Mouse (Mus musculus) Muller cell, postnatal 12 days (primary cell): ENCODE measurements at regions not wholly inside any gene's neighbourhood (a gene's known extent, or its start where the extent isn't known, plus 50 kb on each side); places are given as distances from the start of the nearest gene placed in this dataset.
A peak's percentile ranks its signal among the peaks of the same experiment; 100 is the strongest.
"Not testable (repeated sequence)": the region's sequence is repeated elsewhere in the genome, so short reads cannot be mapped to it uniquely, and the experiment has no call there.

Source experiments
- DNase-seq: peaks from one replicate; pipeline ENCODE4 v3.0.0-alpha.2; 2015; ENCODE audit errors: inconsistent ontology term

DNA sequence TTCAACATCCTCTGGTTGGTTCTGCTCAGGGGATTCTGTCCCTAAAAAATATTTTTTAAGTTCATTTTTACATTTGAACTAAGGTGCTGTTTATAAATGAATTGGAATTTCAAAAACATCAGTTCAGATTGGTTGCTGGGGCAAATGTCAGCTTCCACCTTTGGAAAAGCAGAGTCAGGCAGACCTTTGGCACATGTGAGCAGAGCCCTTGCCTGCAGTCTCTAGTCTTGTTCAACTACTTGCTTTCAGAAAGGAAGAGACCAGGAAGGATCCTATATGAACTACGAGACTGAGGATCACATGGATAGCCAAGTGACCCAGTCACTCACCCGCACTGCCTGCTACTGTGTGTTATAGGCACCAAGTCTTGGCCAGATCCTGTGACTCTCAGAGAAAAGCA, 82.5 kb upstream of the Tbl1xr1 start:
- no peak for DNase-seq

DNA sequence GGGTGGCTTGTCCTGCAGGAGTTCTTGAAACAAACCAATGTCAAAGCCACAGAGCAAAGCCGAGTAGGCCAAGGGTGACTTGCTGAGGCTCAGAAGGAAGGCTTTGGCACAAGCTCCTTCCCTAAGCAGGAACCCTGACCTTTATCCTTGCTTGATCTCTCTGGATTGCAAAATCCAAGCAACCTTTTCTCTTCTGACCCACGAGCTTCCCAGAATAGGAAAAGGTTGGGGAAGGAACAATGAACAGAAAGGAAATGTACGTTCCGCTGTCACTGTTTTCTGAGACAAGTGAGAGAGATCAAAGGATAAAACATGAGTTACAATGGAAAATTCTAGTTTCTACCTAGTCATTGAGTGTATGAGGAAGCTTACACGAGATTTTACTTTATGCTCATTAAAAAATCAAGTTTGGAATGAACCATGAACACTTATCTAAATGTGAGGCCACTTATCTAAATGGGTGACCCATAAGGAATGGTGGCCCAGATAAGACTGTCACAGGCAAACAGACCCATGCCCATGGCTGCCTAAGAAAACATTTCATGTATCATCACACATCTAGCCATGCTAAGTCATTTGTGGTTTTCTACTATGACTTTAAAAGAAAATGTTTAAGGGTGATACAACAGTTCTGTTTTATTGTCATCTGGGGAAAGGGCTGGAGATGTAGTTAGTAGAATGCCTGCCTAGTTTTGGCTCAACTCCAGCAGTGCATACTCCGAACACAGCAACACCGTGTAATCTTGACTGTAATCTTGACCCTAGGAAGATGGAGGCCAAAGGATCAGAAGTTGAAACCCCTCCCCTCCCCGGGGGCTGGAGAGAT, 80.7 kb upstream of the Tbl1xr1 start:
- no peak for DNase-seq

DNA sequence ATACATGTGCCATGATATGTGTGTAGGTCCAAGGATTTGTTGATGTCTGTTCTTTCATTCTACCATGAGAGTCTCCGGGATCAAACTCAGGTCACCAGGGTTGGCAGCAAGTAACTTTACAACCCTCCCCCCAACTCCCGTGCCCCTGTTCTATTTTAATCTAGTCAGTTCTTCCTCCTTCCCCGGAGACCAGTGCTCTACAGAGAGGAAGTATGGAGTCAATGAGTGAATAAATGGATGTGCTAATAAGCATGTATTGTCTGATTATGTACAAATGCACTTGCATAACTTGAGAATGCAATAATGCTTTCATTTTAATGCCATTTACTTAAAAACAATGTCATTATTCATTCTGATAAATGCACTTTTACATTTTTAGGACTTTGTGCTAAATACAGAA, 79.1 kb upstream of the Tbl1xr1 start:
- no peak for DNase-seq

DNA sequence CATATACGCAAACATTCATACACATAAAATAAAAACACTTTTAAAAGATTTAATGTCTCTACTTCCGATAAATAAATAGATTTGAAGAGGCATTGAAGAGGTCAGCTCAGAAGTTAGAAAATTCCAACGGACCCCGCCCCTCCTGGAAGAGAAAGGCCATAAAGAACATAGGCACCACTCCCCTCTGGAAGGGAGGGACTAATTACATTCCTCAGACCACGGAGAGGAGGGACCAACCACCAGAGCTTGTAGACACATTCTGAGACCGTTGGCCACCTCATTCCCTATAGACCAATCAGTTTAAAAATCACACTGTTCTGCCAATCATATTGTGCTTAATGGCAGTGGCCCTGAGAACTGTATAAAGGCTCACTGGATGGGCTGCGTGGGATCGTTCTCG, 71.0 kb upstream of the Tbl1xr1 start:
- no peak for DNase-seq

DNA sequence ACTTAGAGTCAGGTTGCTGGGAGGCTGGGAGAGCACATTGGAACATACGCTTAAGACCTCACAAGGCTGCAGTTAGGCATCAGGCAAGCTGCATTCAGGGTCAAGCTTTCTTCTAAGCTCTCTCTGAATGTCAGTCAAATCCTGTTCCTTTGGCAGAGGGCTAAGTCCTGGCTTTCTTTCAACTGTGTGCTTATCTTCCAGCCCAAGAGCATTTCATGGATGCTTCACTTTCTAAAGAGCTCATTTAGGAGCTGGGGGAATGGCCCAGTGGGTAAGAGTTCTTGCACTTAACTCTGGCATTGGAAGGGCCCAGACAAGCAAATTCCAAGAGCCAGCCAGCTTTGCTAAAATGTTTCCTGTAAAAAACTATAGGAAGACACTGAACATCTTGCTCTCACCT, 70.3 kb upstream of the Tbl1xr1 start:
- peak; percentile 43 for DNase-seq

DNA sequence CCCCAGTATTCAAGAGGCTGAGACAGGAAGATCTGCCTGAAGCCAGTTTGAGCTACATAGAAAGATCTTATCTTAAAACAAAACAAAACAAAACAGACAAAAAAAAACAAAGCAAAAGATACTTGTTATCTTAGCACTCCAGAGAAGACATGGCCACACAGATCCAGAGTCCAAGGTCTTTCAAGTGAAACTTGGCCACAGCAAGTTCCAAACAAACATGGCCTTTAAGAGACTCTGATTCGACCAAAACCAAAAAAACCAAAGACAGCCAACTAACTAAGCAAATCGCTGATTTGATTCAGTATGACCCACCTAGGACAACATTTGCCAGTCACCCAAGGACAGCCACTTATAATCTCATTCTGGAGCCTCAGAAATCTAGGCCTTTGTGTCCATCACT, 69.8 kb upstream of the Tbl1xr1 start:
- DNase-seq: no peak

DNA sequence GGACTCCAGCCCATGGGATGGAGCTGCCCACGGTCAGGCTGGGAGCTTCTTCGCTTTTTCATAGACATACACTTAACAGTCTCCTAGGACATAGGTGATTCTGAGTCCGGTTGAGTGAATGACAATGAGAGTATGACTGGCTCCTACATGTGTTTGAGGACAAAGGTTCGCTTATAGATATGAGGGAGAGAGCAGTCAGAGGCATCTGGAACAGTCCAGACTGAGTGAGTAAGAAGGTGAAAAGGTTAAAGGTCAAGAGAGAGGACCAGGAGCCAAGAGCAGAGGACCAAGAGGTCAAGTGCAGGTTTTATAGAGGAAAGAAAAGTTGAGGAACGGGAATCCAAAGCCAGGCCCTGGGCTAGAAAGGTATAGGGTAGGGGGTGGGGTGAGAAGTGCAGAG, 68.7 kb upstream of the Tbl1xr1 start:
- DNase-seq: no peak

DNA sequence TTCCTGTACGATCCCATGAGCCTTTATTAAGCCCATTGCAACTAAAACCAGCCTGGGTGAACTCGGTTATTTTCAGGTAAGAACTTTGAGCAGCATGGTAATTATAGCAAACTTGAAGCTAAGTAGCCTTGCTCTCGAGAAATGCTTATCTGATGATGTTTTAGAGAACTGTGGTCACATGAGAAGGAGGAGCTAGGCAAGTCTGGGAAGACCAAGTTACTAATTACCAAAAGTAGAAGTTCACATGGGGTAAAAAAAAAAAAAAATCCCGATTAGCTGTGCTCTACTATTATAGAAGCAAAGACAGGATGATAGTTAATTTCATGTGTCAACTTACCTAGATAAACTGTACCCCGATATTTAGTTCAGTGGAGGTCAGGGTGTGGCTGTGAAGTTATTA, 68.0 kb upstream of the Tbl1xr1 start:
- DNase-seq: no peak

DNA sequence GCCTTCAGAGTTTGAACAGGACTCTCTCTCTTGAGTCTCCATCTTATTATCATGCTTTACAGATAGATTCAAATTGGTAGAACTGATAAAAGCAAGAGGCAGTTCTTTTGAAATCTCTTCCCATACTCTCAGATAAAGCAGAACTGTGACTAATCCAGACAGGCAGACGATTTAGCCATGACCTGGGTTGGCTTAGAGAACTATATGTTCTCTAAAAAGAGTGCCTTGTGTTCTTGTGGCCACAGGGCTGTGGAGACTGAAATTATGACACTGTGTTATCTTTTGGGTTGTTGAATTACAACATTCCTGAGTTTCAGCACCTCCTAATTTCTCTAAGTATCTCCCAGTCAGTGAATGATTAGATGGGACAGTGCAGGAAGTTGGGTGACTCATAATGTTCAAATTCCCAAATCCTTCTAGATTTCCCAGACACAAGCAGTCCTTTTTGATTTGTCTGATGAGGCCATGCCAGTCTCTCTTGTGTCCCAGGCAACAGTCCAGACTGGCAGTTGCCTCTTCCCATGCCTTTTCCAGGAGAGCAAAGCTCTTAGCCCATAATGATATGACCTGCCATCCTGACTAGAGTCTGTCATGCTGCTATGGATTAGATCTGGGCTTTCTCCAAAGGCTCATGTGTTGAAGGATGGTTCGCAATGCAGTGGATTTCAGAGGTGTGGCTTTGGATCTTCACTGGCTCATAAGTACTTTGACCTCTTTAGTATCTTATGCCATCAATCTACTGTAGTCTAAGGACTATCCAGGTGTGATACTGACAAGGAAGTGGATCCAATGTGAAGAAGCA, 66.4 kb upstream of the Tbl1xr1 start:
- peak; percentile 87 for DNase-seq

DNA sequence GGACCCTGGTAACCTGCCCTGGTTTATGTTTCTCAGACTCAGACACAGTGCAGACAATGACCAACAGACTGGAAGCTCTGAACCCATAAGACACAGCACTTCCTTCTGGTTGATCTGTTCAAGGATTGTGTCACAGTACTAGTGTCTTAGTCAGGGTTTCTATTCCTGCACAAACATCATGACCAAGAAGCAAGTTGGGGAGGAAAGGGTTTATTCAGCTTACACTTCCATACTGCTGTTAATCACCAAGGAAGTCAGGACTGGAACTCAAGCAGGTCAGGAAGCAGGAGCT, 65.8 kb upstream of the Tbl1xr1 start:
- DNase-seq: not testable (repeated sequence)

DNA sequence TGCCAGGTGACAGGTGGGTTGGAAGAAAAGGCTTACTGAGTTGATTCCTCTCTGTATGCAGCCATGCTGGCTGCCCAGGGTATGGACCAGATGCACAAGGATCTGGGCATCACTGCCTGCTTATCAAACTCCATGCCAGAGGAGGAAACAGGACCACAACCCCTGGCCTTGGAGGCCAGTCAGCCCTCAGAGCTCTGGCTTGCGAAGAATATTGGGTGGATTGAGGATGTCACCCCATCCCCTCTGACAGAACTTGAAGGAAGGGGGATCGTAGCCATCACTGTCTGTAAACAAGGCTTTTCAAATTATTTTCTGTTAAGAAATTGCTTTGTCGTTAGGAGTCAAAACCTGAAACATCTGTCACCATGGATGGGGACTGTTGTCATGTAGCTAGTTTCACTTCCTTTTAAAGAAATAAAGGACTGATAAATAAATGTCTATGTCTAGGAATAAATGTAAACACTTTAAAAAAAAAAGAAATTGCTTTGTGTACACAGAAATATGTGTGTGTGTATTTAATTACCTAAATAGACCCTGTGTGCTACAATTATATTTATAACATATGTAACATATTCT, 55.0 kb upstream of the Tbl1xr1 start:
- no peak for DNase-seq

DNA sequence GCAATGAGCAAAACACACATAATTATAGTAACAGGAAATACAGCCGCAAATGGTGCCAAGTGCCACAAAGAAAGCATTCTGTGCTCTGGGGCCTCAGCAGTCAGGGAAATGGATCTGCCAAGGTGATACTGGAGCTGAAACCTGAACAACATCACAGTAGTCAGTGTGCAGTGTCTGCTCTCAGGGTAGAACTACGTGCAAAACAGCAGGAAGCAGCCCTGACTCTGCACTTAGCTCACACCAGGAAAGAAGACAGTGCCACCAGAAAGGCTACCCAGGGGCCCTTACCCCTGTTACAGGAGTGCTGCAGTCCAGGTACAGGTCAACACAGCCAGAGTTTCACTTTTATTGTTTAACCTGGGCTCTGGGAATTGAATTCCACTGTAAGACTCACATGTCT, 54.0 kb upstream of the Tbl1xr1 start:
- DNase-seq: no peak

DNA sequence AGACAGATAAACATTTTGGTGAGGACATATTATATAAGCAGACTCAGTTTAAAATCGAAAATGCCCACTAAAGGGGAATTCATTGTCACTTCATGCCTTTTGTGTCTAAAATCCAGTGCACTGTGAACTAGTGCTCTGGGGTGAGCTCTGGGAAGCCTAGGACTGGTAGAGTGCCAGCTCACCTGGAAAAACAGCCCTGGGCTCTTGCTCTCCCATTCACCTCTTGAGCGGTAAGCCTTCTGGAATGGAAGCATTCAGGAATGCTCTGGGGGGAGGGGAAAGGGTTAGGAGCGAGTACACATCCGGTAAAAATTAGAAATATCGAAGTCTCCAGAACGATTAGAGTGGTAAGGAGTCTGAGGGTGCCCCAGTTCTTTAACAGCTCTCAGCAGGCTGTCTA, 53.4 kb upstream of the Tbl1xr1 start:
- DNase-seq: no peak

DNA sequence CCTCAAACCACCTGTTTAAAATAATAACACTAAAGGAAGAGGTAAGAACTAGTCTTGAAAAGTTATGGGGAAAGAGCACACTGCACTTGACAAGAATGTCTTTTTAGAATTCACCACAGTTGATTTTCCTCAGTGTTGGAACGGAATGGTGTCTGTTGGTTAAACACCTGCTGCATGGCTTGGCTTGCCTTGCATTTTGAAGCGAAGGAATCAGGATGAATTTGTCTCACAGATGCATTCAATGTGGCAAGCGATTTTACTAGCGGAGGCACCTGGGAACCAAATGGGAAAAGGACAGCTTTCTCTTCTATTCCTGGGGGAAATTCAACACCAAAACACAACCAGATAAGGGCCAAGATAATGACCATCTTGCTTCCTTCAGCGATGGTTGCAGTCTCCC, 52.9 kb upstream of the Tbl1xr1 start:
- DNase-seq: no peak

DNA sequence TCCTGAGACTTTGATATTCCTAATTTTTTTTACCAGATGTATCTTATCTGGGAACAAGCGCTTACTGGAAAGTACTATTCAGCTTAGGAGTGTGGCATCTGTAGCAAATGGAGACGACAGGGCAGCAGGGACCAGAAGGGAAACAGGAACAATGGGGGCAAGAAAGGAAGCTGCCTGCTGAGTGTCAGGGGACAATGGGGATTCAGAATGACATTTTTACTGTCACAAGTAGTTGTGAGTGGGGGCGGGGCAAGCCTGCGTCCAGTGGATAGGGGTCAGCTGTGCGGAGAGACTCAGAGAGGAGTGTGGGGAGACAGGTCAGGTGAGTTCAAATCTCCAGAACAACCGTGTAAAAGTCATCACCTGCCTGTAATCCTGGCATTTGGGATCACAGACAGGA, 52.3 kb upstream of the Tbl1xr1 start:
- no peak for DNase-seq

DNA sequence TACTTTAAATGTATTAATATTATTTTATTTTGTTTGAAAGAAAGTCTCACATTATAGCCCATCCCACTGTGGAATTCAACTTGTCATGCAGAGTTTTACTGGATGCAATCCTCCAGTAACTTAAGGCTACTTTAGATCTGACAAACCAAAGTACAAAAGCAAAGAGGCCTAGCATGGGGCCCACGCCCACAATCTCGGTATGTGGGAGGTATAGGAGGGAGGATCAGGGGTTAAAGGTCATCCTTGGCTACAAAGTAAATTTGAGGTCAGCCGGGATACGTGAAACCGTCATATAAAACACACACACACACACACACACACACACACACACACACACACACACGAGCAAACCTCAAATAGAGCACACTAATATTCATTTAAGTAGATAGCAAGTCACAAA, 51.3 kb upstream of the Tbl1xr1 start:
- DNase-seq: no peak

DNA sequence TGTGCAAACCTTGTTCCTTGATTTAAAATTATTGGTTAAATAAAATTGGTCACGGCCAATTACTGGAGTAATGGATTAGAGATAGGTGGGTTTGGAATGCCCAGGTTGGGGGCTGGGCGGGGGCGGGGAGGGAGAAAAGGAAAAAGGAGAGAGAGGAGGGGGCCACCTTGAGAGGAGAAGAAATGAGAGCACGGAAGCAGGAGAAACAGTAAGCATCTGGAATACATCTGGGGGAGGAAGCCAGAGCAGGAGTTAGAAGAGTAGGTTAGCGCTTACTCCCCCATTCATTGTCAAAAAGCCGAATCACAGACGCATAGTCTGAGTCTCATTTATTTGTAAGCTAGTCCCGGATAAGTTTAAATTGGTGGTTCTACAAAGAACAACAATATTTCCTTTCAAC, 50.8 kb upstream of the Tbl1xr1 start:
- DNase-seq: no peak
